Mouse (Mus musculus): ENCODE data around the gene Defb5.
"Not testable (repeated sequence)": the region's sequence is repeated elsewhere in the genome, so short reads cannot be mapped to it uniquely, and the experiment has no call there.

Gene Defb5

GRCm38 (mm10) chr8:19247280-19247679, at the start of gene Defb5:
Gene Defb5 (plus strand): TSS chr8:19247580.
- DNase-seq = no peak

GRCm38 (mm10) chr8:19225161-19225560, 22.2 kb upstream of the Defb5 start, which contains the start of gene Defb6:
Gene Defb6 (plus strand): TSS chr8:19225478.
- DNase-seq = no peak

- DNase-seq = no peak
Observed at GRCm38 (mm10) chr8:19238101-19238500, 9.3 kb upstream of the Defb5 start.

- DNase-seq = no peak
Observed at GRCm38 (mm10) chr8:19239616-19240015, 7.8 kb upstream of the Defb5 start, which contains the start of gene Defb46. Gene Defb46 (plus strand): TSS chr8:19239916.

GRCm38 (mm10) chr8:19258136-19258535, 10.8 kb downstream of the Defb5 start:
- DNase-seq = no peak

- no peak for DNase-seq
Observed at GRCm38 (mm10) chr8:19259667-19260066, 12.3 kb downstream of the Defb5 start.

GRCm38 (mm10) chr8:19293060-19293459, 45.7 kb downstream of the Defb5 start, which contains the start of gene Defb3:
Gene Defb3 (plus strand): TSS chr8:19293360.
- DNase-seq = not testable (repeated sequence)

- not testable (repeated sequence) for DNase-seq
Observed at GRCm38 (mm10) chr8:19298361-19298760, 51.0 kb downstream of the Defb5 start.
